Mouse (Mus musculus) heart, postnatal 0 days (tissue): ENCODE results near the gene Eif4g3. TPM values are rescaled to one million over a fixed set of nuclear protein-coding genes. Genes with fewer than 3 reads are reported as not detected.
"Not testable (repeated sequence)": the region's sequence is repeated elsewhere in the genome, so short reads cannot be mapped to it uniquely, and the experiment has no call there.

Source experiments
- ATAC-seq: fragments of 200-750 bp; cut with Nextera tagmentation; 2 replicates; pipeline ENCODE4 v1.8.0; 2017; ENCODE audit warnings: low read depth, moderate number of reproducible peaks, moderate library complexity; ENCODE audit not compliant: insufficient read depth
- DNase-seq: peaks from one replicate; pipeline ENCODE4 v3.0.0-alpha.2; 2016; ENCODE audit warnings: low spot score
- H3K27ac ChIP-seq: fragments of 300-500 bp; sonication (generic); 2 replicates; pipeline ENCODE4 v1.5.1; 2014; ENCODE audit warnings: low read depth, mild to moderate bottlenecking
- H3K27me3 ChIP-seq: fragments of 300-500 bp; sonication (generic); 2 replicates; pipeline ENCODE4 v1.6.1; 2014; ENCODE audit warnings: low read length, mixed read lengths; ENCODE audit not compliant: control insufficient read depth, insufficient read depth
- H3K36me3 ChIP-seq: fragments of 300-500 bp; sonication (generic); replicated peaks from 2 replicates; pipeline ENCODE4 v1.6.1; 2014; ENCODE audit warnings: low read length, mixed read lengths; ENCODE audit not compliant: control insufficient read depth, insufficient read depth
- H3K4me1 ChIP-seq: fragments of 300-500 bp; sonication (generic); 2 replicates; pipeline ENCODE4 v1.6.1; 2014; ENCODE audit warnings: antibody characterized with exemption; ENCODE audit not compliant: control insufficient read depth, insufficient read depth
- H3K4me2 ChIP-seq: fragments of 300-500 bp; sonication (generic); 2 replicates; pipeline ENCODE4 v1.6.1; 2014; ENCODE audit warnings: low read depth, mild to moderate bottlenecking, low read length, moderate library complexity
- H3K4me3 ChIP-seq: fragments of 300-500 bp; sonication (generic); 2 replicates; pipeline ENCODE4 v1.5.1; 2014; ENCODE audit warnings: low read depth, low read length
- H3K9ac ChIP-seq: fragments of 300-500 bp; sonication (generic); replicated peaks from 2 replicates; pipeline ENCODE4 v1.6.1; 2014; ENCODE audit warnings: low read depth, low read length, mixed read lengths
- H3K9me3 ChIP-seq: fragments of 300-500 bp; sonication (generic); replicated peaks from 2 replicates; pipeline ENCODE4 v1.6.1; 2016; ENCODE audit warnings: low read length; ENCODE audit not compliant: control insufficient read depth
- CTCF ChIP-seq: IDR thresholded peaks from 2 replicates; pipeline ENCODE4 v1.5.1; 2016; ENCODE audit warnings: antibody characterized with exemption, control low read depth, low read depth
- EP300 ChIP-seq: IDR thresholded peaks from 2 replicates; pipeline ENCODE4 v1.6.1; 2016; ENCODE audit warnings: antibody characterized with exemption, low read depth
- WGBS: fragments of 180-500 bp; shearing (Covaris S2); extraction: QIAGEN DNeasy Blood & Tissue Kit; methylation state at CpG from one replicate; pipeline ENCODE4 v1.1.7; 2014; 5-methylcytosine and 5-hydroxymethylcytosine counted together
- polyA plus RNA-seq: library from polyadenylated mRNA; unstranded; fragments of >200 nt; fragmentation: Nextera tagmentation; extraction: Ambion mirVana; gene quantifications from 2 replicates; pipeline ENCODE4 v1.2.1, GENCODE M21; 2015
- total RNA-seq: library from RNA; depleted of rRNA; stranded (reverse); fragments of >200 nt; gene quantifications from 2 replicates; pipeline ENCODE4 v1.2.3, GENCODE M21; 2014; ENCODE audit warnings: low replicate concordance

The Eif4g3 gene
- total and polyA plus RNA-seq, 2 experiments from 2014 or later = 10.7 to 11.1 TPM

GRCm38 (mm10) chr4:138044841-138045500 is 52.1 kb downstream of the Eif4g3 start:
- no peak overlapping the region for H3K4me2 ChIP-seq
- no peaks in the 10 kb centered on the region for H3K27me3 ChIP-seq
- DNase-seq (no peak), ATAC-seq (no peak)
- H3K9ac ChIP-seq = no peak overlapping the region
- H3K4me3 ChIP-seq = no peak overlapping the region
- WGBS = over 99% methylated on average over 16 of the region's 16 CpGs
- H3K9me3 ChIP-seq = no peaks in the 10 kb centered on the region
- H3K27ac ChIP-seq = no peak overlapping the region
- no peaks in the 10 kb centered on the region for H3K4me1 ChIP-seq
- peaks cover 36% of the 10 kb centered on the region for H3K36me3 ChIP-seq
- TF ChIP-seq CTCF (no peak), EP300 (no peak)

GRCm38 (mm10) chr4:138045809-138046208 is 53.0 kb downstream of the Eif4g3 start:
- no peak overlapping the region for H3K27ac ChIP-seq
- H3K9ac ChIP-seq = no peak overlapping the region
- H3K4me1 ChIP-seq = no peaks in the 10 kb centered on the region
- peaks cover 35% of the 10 kb centered on the region for H3K36me3 ChIP-seq
- WGBS = 100% methylated on average over 1 of the region's 1 CpGs
- no peaks in the 10 kb centered on the region for H3K9me3 ChIP-seq
- H3K4me3 ChIP-seq = no peak overlapping the region
- H3K27me3 ChIP-seq = no peaks in the 10 kb centered on the region
- ATAC-seq = no peak
- no peak overlapping the region for H3K4me2 ChIP-seq
- no peak for TF ChIP-seq EP300
- TF ChIP-seq CTCF = no peak
- no peak for DNase-seq

DNA sequence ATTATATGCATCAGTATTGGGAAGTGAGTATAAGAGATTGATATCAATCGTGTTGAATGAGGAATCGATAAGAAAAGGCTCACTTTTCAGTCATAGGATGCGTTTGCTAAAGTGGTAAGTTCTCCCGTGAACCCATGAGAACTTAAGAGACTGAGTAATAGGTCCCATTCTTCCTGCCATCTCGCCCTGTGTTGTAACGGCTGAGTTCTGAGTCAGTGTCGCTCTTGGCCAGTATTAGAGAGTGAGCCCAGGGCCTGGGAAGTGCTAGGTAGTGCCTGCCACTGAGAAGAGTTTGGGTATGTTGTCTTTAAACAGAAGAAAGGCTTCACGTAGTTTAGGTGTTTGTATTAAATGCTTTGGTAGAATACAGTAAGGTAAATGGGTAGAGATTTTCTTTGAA is 53.5 kb downstream of the Eif4g3 start:
- H3K9me3 ChIP-seq = no peaks in the 10 kb centered on the region
- H3K36me3 ChIP-seq = peaks cover 35% of the 10 kb centered on the region
- no peak overlapping the region for H3K9ac ChIP-seq
- no peaks in the 10 kb centered on the region for H3K27me3 ChIP-seq
- ATAC-seq (no peak), DNase-seq (no peak)
- no peak overlapping the region for H3K4me2 ChIP-seq
- H3K4me3 ChIP-seq = no peak overlapping the region
- WGBS = 94% methylated on average over 8 of the region's 8 CpGs
- TF ChIP-seq CTCF (no peak), EP300 (no peak)
- no peaks in the 10 kb centered on the region for H3K4me1 ChIP-seq
- H3K27ac ChIP-seq = no peak overlapping the region

GRCm38 (mm10) chr4:138049547-138049946 is 56.7 kb downstream of the Eif4g3 start:
- H3K9me3 ChIP-seq = no peaks in the 10 kb centered on the region
- ATAC-seq (no peak), DNase-seq (no peak)
- WGBS = 79% methylated on average over 6 of the region's 6 CpGs
- no peak overlapping the region for H3K4me3 ChIP-seq
- no peak overlapping the region for H3K4me2 ChIP-seq
- H3K36me3 ChIP-seq = peaks cover 36% of the 10 kb centered on the region
- no peak for TF ChIP-seq EP300
- no peak for TF ChIP-seq CTCF
- no peaks in the 10 kb centered on the region for H3K4me1 ChIP-seq
- H3K9ac ChIP-seq = no peak overlapping the region
- no peaks in the 10 kb centered on the region for H3K27me3 ChIP-seq
- H3K27ac ChIP-seq = no peak overlapping the region

GRCm38 (mm10) chr4:138051488-138051887 is 58.7 kb downstream of the Eif4g3 start:
- Histone ChIP-seq H3K27ac (no peak overlapping the region), H3K4me2 (no peak overlapping the region), H3K9ac (no peak overlapping the region), H3K4me1 (no peaks in the 10 kb centered on the region), H3K4me3 (no peak overlapping the region), H3K9me3 (no peaks in the 10 kb centered on the region), H3K36me3 (peaks cover 22% of the 10 kb centered on the region), H3K27me3 (no peaks in the 10 kb centered on the region)
- DNase-seq (no peak), ATAC-seq (no peak)
- TF ChIP-seq CTCF (no peak), EP300 (no peak)
- 96% methylated on average over 9 of the region's 9 CpGs for WGBS

DNA sequence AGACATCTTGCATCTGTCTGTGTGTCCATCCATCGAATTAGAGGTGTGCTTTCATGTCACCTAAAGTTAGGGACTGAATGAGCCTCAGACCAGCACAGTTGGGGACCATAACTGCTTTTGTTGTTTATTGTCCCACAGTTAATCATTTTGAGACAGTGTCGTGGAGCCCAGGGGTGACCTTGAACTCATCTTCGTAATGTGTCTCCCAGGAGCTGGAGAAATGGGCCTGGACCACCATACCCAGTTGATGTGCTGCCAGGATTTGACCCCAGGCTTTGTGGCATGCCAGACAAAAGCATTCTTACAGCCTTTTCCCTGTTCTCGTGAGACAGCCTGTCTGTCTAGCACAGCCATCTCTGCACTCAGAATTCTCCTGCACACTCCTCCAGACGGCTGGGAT is 63.8 kb downstream of the Eif4g3 start:
- no peaks in the 10 kb centered on the region for H3K27me3 ChIP-seq
- no peaks in the 10 kb centered on the region for H3K4me1 ChIP-seq
- DNase-seq = no peak
- H3K27ac ChIP-seq = no peak overlapping the region
- no peak for ATAC-seq
- TF ChIP-seq EP300 (no peak), CTCF (no peak)
- WGBS = 78% methylated on average over 5 of the region's 5 CpGs
- no peak overlapping the region for H3K9ac ChIP-seq
- peaks cover 22% of the 10 kb centered on the region for H3K36me3 ChIP-seq
- H3K4me2 ChIP-seq = no peak overlapping the region
- no peaks in the 10 kb centered on the region for H3K9me3 ChIP-seq
- H3K4me3 ChIP-seq = no peak overlapping the region

DNA sequence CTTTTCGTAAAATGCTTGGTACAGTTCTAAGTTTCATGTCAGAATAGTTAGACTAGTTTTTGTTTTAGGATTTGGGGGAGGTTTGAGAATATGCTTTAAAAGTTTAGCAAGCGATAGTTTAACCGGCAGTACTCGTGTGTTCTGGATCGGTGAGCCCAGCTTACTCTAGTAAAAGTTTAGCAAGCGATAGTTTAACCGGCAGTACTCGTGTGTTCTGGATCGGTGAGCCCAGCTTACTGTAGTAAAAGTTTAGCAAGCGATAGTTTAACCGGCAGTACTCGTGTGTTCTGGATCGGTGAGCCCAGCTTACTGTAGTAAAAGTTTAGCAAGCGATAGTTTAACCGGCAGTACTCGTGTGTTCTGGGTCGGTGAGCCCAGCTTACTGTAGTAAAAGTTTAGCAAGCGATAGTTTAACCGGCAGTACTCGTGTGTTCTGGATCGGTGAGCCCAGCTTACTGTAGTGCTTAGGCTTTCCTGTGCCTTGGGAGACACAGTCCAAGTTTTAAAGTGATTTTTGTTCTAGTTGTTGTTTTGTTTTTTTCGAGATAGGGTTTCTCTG is 64.5 kb downstream of the Eif4g3 start:
- not testable (repeated sequence) for ATAC-seq, H3K9me3 ChIP-seq, H3K4me2 ChIP-seq, H3K27ac ChIP-seq, H3K9ac ChIP-seq, H3K4me1 ChIP-seq, H3K27me3 ChIP-seq, H3K4me3 ChIP-seq, DNase-seq
- 95% methylated on average over 21 of the region's 22 CpGs for WGBS
- H3K36me3 ChIP-seq = peaks cover 26% of the 10 kb centered on the region
